Comparison of ENCODE assay signal across 14 mouse cellular contexts in the genomic region with DNA sequence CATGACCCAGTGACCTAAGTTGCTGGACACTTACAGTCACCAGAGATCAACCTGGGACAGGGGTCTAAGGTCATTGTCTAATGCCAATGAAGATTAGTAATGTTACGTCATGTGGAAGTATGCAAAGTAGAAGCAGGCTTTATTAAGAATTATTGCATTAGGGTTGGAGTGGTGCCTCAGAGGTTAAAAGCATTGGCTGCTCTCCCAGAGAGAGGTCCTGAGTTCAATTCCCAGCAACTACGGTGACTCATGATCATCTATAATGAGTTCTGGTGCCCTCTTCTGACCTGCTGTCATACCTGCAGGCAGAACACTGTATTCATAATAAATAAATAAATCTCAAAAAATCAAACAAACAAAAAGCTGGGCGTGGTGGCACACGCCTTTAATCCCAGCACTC.
"Had no signal": no experiment of that assay in that cellular context is flagged by ENCODE, and none has a peak within 500 bp of the region (broad histone marks: within the 10 kb centered on the region; RNA-seq: fewer than 3 reads in every experiment).

No protein-coding gene starts in this region.

- H3K27me3 ChIP-seq: limb, embryonic 12.5 days; liver, embryonic 15.5 days; midbrain, embryonic 15.5 days; neural tube, embryonic 13.5 days; stomach, embryonic 15.5 days had no signal

- H3K4me1 ChIP-seq: stomach, embryonic 15.5 days had no signal

- H3K36me3 ChIP-seq: limb, embryonic 12.5 days; liver, embryonic 15.5 days; midbrain, embryonic 10.5 days; midbrain, embryonic 15.5 days; neural tube, embryonic 13.5 days; stomach, embryonic 15.5 days had no signal

- H3K27ac ChIP-seq: limb, embryonic 12.5 days; liver, embryonic 15.5 days; midbrain, embryonic 10.5 days; midbrain, embryonic 15.5 days; neural tube, embryonic 13.5 days; stomach, embryonic 15.5 days had no signal

- H3K9ac ChIP-seq: limb, embryonic 12.5 days; liver, embryonic 15.5 days; midbrain, embryonic 15.5 days; neural tube, embryonic 13.5 days; stomach, embryonic 15.5 days had no signal

- H3K4me2 ChIP-seq: limb, embryonic 12.5 days; liver, embryonic 15.5 days; midbrain, embryonic 15.5 days; neural tube, embryonic 13.5 days; stomach, embryonic 15.5 days had no signal

- DNase-seq: kidney, postnatal 10 days; layer of hippocampus, adult 9-11 months; layer of hippocampus, postnatal 36 days; liver; lung, postnatal 4 days; retina, postnatal 1 day; thymus, adult 2 months had no signal

- H3K9me3 ChIP-seq: limb, embryonic 12.5 days; liver, embryonic 15.5 days; midbrain, embryonic 10.5 days; midbrain, embryonic 15.5 days; neural tube, embryonic 13.5 days; stomach, embryonic 15.5 days had no signal

- H3K4me3 ChIP-seq: limb, embryonic 12.5 days; liver, embryonic 15.5 days; midbrain, embryonic 10.5 days; midbrain, embryonic 15.5 days; neural tube, embryonic 13.5 days; stomach, embryonic 15.5 days had no signal

- ATAC-seq: lung, postnatal 0 days; midbrain, embryonic 15.5 days had no signal
